Mouse (Mus musculus): ENCODE results near the gene Ccnb3. TPM values are rescaled to one million over a fixed set of nuclear protein-coding genes. Genes with fewer than 3 reads are reported as not detected.

Gene Ccnb3
- total and polyA plus RNA-seq, 3 experiments, result not detected

- Histone ChIP-seq H3K4me1 (ENCODE audit: control insufficient read depth in 1 of 2, insufficient read depth in 2 of 2, low read length in 2 of 2) (no peaks in the 10 kb centered on the region), H3K9me3 (replicated peaks; ENCODE audit: insufficient read depth, low read length) (no peaks in the 10 kb centered on the region), H3K27ac (ENCODE audit: control insufficient read depth, low read depth, low read length) (no peak overlapping the region), H3K79me2 (ENCODE audit: control insufficient read depth, insufficient read depth, low read length, poor library complexity) (no peaks in the 10 kb centered on the region), H3K36me3 (ENCODE audit: control insufficient read depth in 1 of 2, insufficient read depth in 2 of 2, low read length in 2 of 2) (no peaks in the 10 kb centered on the region), H3K27me3 (ENCODE audit: control insufficient read depth in 1 of 2, insufficient read depth in 2 of 2, low read length in 2 of 2) (no peaks in the 10 kb centered on the region), H3K4me3 (ENCODE audit: control insufficient read depth in 1 of 2, insufficient read depth in 1 of 2, low read depth in 2 of 2, low read length in 2 of 2) (no peak overlapping the region), H3K9ac (ENCODE audit: control insufficient read depth, low read depth, low read length, poor library complexity, severe bottlenecking) (no peak overlapping the region)
- DNase-seq (ENCODE audit: low read depth, low spot score), result no peak
- no peak for TF ChIP-seq MAX (IDR thresholded peaks at IDR 0.05; ENCODE audit: low read length)
- no peak for TF ChIP-seq NELFE (IDR thresholded peaks at IDR 0.05; ENCODE audit: low read depth, low read length)
- no peak for TF ChIP-seq SIN3A (IDR thresholded peaks at IDR 0.05; ENCODE audit: low read length)
- no peak for TF ChIP-seq ZMIZ1 (IDR thresholded peaks at IDR 0.05; ENCODE audit: low read depth, low read length)
- no peak for TF ChIP-seq EP300 (IDR thresholded peaks at IDR 0.05; ENCODE audit: low read depth in 1 of 2, low read length in 2 of 2)
- TF ChIP-seq CHD2 (IDR thresholded peaks at IDR 0.05; ENCODE audit: low read length), result no peak
- TF ChIP-seq MYB (IDR thresholded peaks at IDR 0.05; ENCODE audit: low read depth, low read length), result no peak
- no peak for TF ChIP-seq ETS1 (IDR thresholded peaks at IDR 0.05; ENCODE audit: low read depth, low read length)
- no peak for TF ChIP-seq TBP (IDR thresholded peaks at IDR 0.05; ENCODE audit: low read depth, low read length)
- TF ChIP-seq NRF1 (IDR thresholded peaks at IDR 0.05; ENCODE audit: insufficient read depth, low read depth, low read length, poor library complexity, severe bottlenecking), result no peak
Measured at GRCm38 (mm10) chrX:7079820-7080429, 38.5 kb upstream of the Ccnb3 start.

- no peak overlapping the region for H3K4me3 ChIP-seq (ENCODE audit: control insufficient read depth in 1 of 2, insufficient read depth in 1 of 2, low read depth in 2 of 2, low read length in 2 of 2)
- TF ChIP-seq POLR2AphosphoS2 (IDR thresholded peaks at IDR 0.05; ENCODE audit: low read length) (no peak), E2F4 (IDR thresholded peaks at IDR 0.05; ENCODE audit: borderline replicate concordance, low read depth, low read length) (no peak), USF1 (IDR thresholded peaks at IDR 0.05; ENCODE audit: low read depth, low read length) (no peak), USF2 (IDR thresholded peaks at IDR 0.05; ENCODE audit: borderline replicate concordance in 1 of 2, insufficient read depth in 1 of 2, low read depth in 1 of 2, low read length in 2 of 2) (no peak), TCF12 (IDR thresholded peaks at IDR 0.05; ENCODE audit: low read depth, low read length) (no peak), MAFK (IDR thresholded peaks at IDR 0.05; ENCODE audit: borderline replicate concordance, low read depth, low read length) (no peak), MEF2A (IDR thresholded peaks at IDR 0.05; ENCODE audit: extremely low read depth, insufficient replicate concordance, low read depth, low read length, poor library complexity, severe bottlenecking) (no peak), POLR2A (IDR thresholded peaks at IDR 0.05; ENCODE audit: control insufficient read depth in 1 of 2, insufficient read depth in 1 of 2, low read depth in 1 of 2, low read length in 2 of 2, poor library complexity in 1 of 2) (no peak), MAZ (IDR thresholded peaks at IDR 0.05; ENCODE audit: low read depth, low read length) (no peak), ZMIZ1 (IDR thresholded peaks at IDR 0.05; ENCODE audit: low read depth, low read length) (no peak), MXI1 (IDR thresholded peaks at IDR 0.05; ENCODE audit: low read depth, low read length) (no peak), CTCF (IDR thresholded peaks at IDR 0.05 in 2 of 3, conservative IDR thresholded peaks at IDR 0.05 in 1 of 3; ENCODE audit: control insufficient read depth in 1 of 3, insufficient read depth in 1 of 3, low read depth in 2 of 3, low read length in 3 of 3, poor library complexity in 1 of 3, severe bottlenecking in 1 of 3) (no peak), ELF1 (IDR thresholded peaks at IDR 0.05; ENCODE audit: low read depth, low read length) (no peak), RCOR1 (IDR thresholded peaks at IDR 0.05; ENCODE audit: low read depth, low read length) (no peak), NRF1 (IDR thresholded peaks at IDR 0.05; ENCODE audit: insufficient read depth, low read depth, low read length, poor library complexity, severe bottlenecking) (no peak), TAL1 (IDR thresholded peaks at IDR 0.05; ENCODE audit: low read length) (no peak)
- H3K9ac ChIP-seq (ENCODE audit: control insufficient read depth, low read depth, low read length, poor library complexity, severe bottlenecking), result no peak overlapping the region
- DNase-seq (ENCODE audit: low read depth, low spot score), result no peak
- no peaks in the 10 kb centered on the region for H3K27me3 ChIP-seq (ENCODE audit: control insufficient read depth in 1 of 2, insufficient read depth in 2 of 2, low read length in 2 of 2)
- no peaks in the 10 kb centered on the region for H3K36me3 ChIP-seq (ENCODE audit: control insufficient read depth in 1 of 2, insufficient read depth in 2 of 2, low read length in 2 of 2)
- no peaks in the 10 kb centered on the region for H3K4me1 ChIP-seq (ENCODE audit: control insufficient read depth in 1 of 2, insufficient read depth in 2 of 2, low read length in 2 of 2)
- H3K27ac ChIP-seq (ENCODE audit: control insufficient read depth, low read depth, low read length), result no peak overlapping the region
- no peaks in the 10 kb centered on the region for H3K9me3 ChIP-seq (replicated peaks; ENCODE audit: insufficient read depth, low read length)
- no peaks in the 10 kb centered on the region for H3K79me2 ChIP-seq (ENCODE audit: control insufficient read depth, insufficient read depth, low read length, poor library complexity)
Measured at GRCm38 (mm10) chrX:7068002-7068401, 26.6 kb upstream of the Ccnb3 start.

All from MEL (cell line).